Mouse (Mus musculus): ENCODE measurements around the gene Alk. TPM values are rescaled to one million over a fixed set of nuclear protein-coding genes. Genes with fewer than 3 reads are reported as not detected.

Gene Alk
- polyA plus RNA-seq, 1 experiment from 2014 or later: 2.0 TPM

- no peak for ATAC-seq
- Histone ChIP-seq H3K27ac (no peak overlapping the region), H3K9me3 (replicated peaks) (no peaks in the 10 kb centered on the region), H3K27me3 (no peaks in the 10 kb centered on the region), H3K4me1 (peaks cover 3% of the 10 kb centered on the region; the same call in 1 of the 2 replicates), H3K36me3 (ENCODE audit: poor library complexity, severe bottlenecking) (peaks cover 31% of the 10 kb centered on the region), H3K9ac (no peak overlapping the region), H3K4me3 (no peak overlapping the region), H3K4me2 (no peak overlapping the region)
- 48% methylated on average over 8 of the region's 8 CpGs for WGBS
Measured at GRCm38 (mm10) chr17:71827627-71828026, 776.8 kb downstream of the Alk start.

GRCm38 (mm10) chr17:71826603-71827002, 777.8 kb downstream of the Alk start:
- Histone ChIP-seq H3K27me3 (no peaks in the 10 kb centered on the region), H3K36me3 (ENCODE audit: poor library complexity, severe bottlenecking) (peaks cover 32% of the 10 kb centered on the region), H3K4me3 (no peak overlapping the region), H3K9me3 (replicated peaks) (no peaks in the 10 kb centered on the region), H3K4me1 (peaks cover 3% of the 10 kb centered on the region; the same call in 1 of the 2 replicates), H3K9ac (no peak overlapping the region), H3K27ac (no peak overlapping the region), H3K4me2 (no peak overlapping the region)
- ATAC-seq: no peak
- WGBS: 94% methylated on average over 3 of the region's 3 CpGs

- H3K4me1 ChIP-seq: peaks cover 3% of the 10 kb centered on the region; the same call in 1 of the 2 replicates
- no peak overlapping the region for H3K9ac ChIP-seq
- WGBS: 91% methylated on average over 8 of the region's 8 CpGs
- no peak for ATAC-seq
- H3K9me3 ChIP-seq (replicated peaks): no peaks in the 10 kb centered on the region
- no peak overlapping the region for H3K4me2 ChIP-seq
- no peak overlapping the region for H3K4me3 ChIP-seq
- H3K27ac ChIP-seq: no peak overlapping the region
- H3K36me3 ChIP-seq (ENCODE audit: poor library complexity, severe bottlenecking): peaks cover 39% of the 10 kb centered on the region
- no peaks in the 10 kb centered on the region for H3K27me3 ChIP-seq
Measured at GRCm38 (mm10) chr17:71823622-71824306, 780.7 kb downstream of the Alk start.

Other genes with a start within 250 kb of the Alk start
- gene Ypel5, start 231.8 kb upstream of the Alk start, polyA plus RNA-seq (2015; fragmentation: Nextera tagmentation; extraction: Ambion mirVana): 86.1 and 90.3 TPM in 2 replicates